Mouse (Mus musculus) granulocyte monocyte progenitor cell, adult 5-6 weeks (primary cell): ENCODE data around the gene Plek. TPM values are rescaled to one million over a fixed set of nuclear protein-coding genes. Genes with fewer than 3 reads are reported as not detected.

ENCODE experiments used
- ATAC-seq: replicated peaks from 2 replicates; pipeline ENCODE4 v1.8.0; 2016; ENCODE audit warnings: mild to moderate bottlenecking, moderate TSS enrichment, inconsistent platforms; ENCODE audit not compliant: poor library complexity, severe bottlenecking
- total RNA-seq, 2 experiments: library from RNA; stranded (forward) in 1 of 2; stranded (reverse) in 1 of 2; fragments of 200-712, 200-1000 nt in 1 of 2; fragments of >200 nt in 1 of 2; fragmentation: Nextera tagmentation in 1 of 2; gene quantifications; 2 replicates each; pipeline ENCODE4 v1.2.3; 2014 to 2017

Gene Plek
- total RNA-seq, 2 experiments from 2014 or later, result 16.8 to 27.5 TPM

DNA sequence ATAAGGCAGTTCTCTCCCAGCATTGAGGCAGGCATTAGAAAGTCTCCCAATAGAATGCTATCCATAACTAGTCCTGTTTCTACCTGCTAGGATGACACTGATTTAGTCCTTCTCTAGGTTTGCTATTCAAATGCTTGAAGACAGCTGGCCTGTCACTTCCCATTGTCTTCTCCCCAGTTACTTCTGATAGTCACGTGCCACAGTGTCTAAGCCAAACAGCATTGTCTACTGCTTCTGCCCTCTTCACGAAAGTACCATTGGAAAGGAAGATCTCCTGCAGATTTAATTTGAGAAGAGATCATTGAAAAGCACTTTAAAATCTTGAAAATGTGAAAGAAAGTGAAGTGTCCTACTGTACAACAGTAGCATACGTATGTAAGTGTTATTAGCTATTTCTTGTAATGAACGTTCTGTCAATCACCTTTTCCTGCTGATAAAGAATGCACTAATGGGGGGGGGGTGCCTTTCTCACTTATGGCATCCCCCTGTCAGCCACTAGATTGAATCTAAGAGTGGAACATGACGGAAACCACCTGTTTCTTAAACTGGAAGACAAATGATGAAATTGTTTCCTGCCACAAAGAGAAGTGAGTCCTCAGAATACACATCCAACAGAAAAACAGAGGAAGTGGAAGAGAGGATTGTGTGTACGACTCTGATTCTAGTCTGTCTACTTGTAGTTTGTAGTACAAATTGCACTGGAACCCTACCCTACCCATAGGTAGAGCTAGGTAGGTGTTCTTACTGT lies 95.9 kb downstream of the Plek start:
- peak; percentile 90 for ATAC-seq

DNA sequence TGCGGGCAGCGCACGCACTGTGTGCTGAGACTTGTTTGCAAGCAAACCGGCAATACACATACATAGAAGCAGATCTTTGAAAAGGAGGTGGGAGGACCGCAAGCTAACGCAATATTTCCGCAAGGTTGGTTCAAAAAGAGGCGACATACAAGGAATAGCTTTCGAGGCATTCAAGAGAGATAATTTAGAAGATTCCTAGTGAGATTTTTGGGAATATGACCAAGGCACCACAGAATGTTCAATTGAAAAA lies 100.5 kb downstream of the Plek start:
- peak; percentile 23 for ATAC-seq

DNA sequence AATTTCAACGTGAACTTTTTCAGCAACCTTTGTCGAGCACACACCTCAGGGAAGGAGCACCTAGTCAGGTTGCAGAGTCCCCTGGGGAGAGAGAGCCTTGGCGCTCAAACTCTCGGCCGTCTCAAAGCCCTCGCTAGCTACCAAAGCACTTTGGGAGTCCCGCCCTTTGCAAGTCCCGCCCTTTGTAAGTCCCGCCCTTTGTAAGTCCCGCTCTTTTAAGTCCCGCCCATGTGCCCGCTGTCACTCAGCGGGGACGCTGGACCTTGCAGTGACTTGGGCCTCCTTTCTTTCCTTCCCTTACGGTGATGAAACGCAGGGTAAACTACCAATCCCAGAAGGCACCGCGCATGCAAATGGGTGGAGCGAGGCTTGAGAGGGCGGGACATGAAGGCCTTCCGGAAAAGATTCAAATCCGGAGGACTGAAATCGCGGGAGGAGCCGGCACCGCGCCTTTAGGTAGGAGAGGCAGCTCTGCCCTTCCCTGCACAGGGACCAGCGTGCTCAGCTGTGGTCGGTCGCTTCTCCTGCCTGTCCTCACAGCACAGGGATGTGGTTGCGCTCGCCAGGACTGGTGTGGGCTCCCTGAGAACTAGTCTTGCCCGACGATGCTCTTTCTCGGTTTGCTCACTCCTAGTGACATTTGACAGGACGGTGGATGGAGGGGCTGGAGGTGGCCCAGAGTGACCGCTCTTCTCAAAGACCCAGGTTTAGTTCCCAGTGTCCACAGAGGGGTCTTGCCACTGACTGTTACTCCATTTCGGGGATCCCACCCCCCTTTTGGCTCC lies 101.0 kb downstream of the Plek start, which contains the start of gene Fbxo48:
Fbxo48 (plus strand) TSS at position 400 of the 785 bp plus-strand sequence.
- ATAC-seq, result peak; percentile 87

DNA sequence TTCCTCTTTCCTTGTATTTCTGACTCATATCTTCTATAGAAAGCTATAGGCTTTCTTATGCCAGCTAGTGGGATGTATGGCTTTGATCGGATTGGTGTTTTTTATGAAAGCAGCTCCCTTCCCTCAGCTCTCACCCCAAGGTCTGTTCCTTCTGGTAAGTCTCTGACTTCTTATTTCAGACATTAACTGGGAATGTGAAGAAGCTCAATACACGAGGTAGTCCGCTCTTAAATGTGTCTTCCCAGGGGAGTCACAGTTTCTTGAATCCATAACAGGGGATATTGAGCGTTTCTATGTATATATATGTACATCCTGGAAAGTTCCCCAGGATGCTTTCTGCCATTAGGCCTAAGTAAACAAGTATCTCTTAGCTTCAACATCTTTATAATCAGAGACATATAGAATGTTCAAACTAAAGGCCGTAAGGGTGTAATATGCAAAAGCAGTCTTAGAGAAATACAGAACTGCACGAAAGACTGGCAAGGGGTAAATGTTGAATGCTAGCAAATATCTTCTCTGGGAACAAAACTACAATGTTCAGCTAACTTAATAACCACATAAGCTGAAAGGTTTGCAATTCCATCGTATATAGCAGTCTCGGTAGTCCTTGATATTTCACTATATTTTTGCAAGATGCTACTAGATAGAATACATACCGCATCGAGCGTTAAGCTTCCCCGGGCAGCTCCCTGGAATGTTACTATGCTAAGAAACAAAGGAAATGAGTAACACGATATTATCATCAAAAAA lies 101.8 kb downstream of the Plek start:
- no peak for ATAC-seq

DNA sequence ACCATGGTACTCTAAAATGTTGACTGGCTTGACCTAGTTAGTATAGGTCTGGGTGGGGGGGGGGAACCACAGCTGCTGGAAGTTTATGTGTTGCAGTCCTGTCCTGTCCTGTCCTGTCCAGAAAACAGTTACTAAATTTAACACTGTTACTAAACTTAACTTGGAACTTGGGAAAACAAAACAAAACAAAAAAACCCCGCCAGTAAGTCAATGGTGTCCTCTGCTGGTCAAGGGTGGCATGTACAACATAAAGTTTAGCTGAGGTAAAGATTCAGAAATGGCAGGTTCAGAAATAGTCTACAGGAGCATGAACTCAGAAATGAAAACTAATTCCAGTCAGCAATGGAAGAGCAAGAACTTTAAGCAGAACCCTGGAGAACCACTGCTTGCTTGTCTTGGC lies 103.4 kb downstream of the Plek start:
- no peak for ATAC-seq

DNA sequence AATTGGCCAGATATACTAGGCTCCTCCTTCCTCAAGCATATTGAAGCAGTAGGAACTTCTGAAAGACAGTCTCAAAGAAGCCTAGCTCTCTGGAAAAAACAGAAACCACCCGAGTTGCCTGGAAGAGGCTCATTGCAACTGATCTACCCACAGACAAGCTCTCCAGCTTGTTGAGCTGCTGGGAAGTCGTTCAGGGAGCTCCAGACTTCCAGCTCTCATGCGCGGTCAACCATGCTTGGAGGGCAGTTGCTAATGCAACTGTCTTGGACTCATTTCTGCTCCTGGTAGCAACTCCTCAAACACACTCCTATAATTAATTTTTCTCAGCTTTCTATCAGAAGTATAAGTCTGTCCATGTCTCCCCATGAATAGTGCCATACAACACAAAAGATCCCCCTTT lies 109.2 kb downstream of the Plek start:
- no peak for ATAC-seq

DNA sequence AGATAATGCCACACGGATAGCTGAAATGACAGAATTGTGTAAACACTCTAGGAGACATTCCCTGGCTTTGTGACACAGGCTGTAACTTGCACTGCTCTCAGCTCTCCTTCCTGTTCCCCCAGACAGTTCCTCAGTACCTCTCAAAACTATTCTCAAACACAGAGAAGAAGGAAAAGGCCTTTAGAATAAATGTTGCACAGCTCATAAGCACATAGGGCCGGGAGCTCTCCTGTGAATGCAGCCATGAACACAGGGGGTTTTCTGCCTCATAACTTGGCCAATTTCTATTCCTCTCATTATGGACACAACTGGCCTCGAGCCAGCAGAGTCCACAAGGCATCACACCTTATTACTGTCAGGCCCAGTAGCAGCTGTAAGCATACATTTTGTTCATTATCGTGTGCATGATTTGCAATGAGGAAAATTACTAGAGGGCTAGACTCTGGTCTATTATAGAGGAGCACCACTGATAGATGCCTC lies 110.2 kb downstream of the Plek start:
- no peak for ATAC-seq

DNA sequence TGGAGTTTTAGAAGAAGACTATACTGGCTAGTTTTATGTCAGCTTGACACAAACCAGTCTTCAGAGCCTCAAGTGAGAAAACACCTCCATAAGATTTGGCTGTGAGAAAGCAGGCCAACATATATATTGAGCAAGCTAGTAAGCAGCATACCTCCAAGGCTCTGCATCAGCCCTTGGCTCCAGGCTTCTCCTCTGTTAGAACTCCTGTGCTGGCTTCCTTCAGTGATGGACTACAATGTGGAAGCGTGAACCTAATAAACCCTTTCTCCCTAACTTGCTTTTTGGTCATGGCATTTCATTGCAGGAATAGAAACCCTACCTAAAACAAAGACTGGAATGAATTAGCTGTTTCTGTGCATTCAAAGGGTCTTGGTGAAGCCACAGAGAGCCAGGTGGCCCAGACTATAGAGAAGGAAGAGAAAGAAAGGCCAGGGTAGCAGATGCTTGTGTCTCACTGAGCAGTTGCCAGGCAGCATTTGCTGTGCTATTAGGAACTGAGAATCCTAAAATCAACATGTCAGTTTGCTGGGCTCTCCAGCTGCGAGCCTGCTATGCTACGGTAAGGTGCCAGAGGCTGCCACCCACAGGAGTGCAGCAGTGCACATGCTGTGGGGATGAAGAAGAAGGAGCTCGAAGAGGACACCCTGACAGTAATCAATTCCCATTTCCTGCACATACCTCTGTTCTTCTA lies 110.9 kb downstream of the Plek start:
- peak; percentile 24; the same call in 1 of the 2 replicates for ATAC-seq

DNA sequence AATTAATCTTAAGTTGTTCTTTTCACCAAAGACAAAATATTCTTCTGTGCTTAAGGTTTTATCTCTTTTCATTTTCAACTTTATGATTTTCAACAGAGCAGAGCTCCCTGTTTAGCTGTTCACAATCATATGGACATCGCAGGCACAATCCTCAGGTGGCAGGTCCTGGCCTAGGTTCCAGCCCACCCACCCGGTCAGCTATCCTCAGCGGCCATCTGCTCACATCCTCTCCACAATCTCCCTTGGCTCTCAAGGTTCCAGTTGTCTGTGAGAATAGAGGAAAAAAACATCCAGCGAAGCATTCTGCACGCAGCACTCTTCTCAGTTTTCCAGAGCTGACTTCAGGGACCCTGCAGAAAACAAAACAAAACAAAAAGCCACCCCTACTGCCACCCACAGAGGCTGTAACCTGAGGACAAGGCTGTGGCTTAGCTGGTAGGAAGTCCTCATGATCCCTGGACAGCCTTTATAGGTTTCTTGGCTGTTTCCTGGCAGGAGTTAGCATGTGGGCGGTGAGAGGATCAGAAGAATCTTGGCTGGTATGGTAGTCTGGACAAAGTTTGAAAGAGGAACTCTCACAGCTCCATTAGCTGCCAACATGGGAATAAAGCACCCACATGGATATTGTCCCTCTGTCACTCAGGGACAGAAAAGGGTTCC lies 116.5 kb downstream of the Plek start:
- no peak for ATAC-seq

DNA sequence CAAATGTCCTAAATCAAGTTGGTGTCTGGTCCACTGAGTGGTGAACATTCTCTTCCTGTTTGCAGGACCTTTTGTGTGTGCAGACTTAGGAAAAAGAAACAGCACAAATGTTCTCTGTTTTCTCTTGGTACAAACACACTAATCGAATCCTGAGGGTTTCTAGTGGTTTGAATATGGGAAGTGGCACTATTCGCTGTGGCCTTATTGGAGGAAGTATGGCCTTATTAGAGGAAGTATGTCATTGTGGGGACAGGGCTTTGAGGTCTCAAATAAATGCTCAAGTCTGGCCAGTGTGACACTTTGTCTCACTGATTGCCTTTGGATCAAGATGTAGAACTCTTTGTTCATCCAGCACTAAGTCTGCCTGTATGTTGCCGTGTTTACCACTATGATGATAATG lies 120.0 kb downstream of the Plek start:
- ATAC-seq, result peak; percentile 100

Other genes starting within 250 kb of the Plek start
- gene Fbxo48, start 101.0 kb downstream of the Plek start, total RNA-seq (2014; fragmentation: Nextera tagmentation), result 6.0 and 7.9 TPM in 2 replicates
- gene Fbxo48, start 101.0 kb downstream of the Plek start, total RNA-seq (2017), result 7.3 and 7.4 TPM in 2 replicates
- gene Cnrip1, start 795 bp downstream of the Plek start, total RNA-seq (2014; fragmentation: Nextera tagmentation), result 0.92 and 1.7 TPM in 2 replicates
- 0.09 and 0.31 TPM in 2 replicates for gene Cnrip1, start 795 bp downstream of the Plek start, total RNA-seq (2017)
- 56.4 and 59.6 TPM in 2 replicates for gene Ppp3r1, start 106.9 kb upstream of the Plek start, total RNA-seq (2014; fragmentation: Nextera tagmentation)
- 61.9 and 70.4 TPM in 2 replicates for gene Ppp3r1, start 106.9 kb upstream of the Plek start, total RNA-seq (2017)
- 14.5 and 15.9 TPM in 2 replicates for gene Wdr92, start 129.7 kb upstream of the Plek start, total RNA-seq (2014; fragmentation: Nextera tagmentation)
- 35.1 and 41.6 TPM in 2 replicates for gene Wdr92, start 129.7 kb upstream of the Plek start, total RNA-seq (2017)
- gene Pno1, start 159.2 kb upstream of the Plek start, total RNA-seq (2014; fragmentation: Nextera tagmentation), result 69.2 and 77.6 TPM in 2 replicates
- gene Pno1, start 159.2 kb upstream of the Plek start, total RNA-seq (2017), result 121 and 133 TPM in 2 replicates
- gene C1d, start 205.2 kb upstream of the Plek start, total RNA-seq (2014; fragmentation: Nextera tagmentation), result 34.4 and 35.3 TPM in 2 replicates
- gene C1d, start 205.2 kb upstream of the Plek start, total RNA-seq (2017), result 92.9 and 108 TPM in 2 replicates